Mouse (Mus musculus) lung, embryonic 16.5 days (tissue): Measurements from ENCODE around the gene Nsmce4a. TPM values are rescaled to one million over a fixed set of nuclear protein-coding genes. Genes with fewer than 3 reads are reported as not detected.
A peak's percentile ranks its signal among the peaks of the same experiment; 100 is the strongest.

Experiments
- ATAC-seq: fragments of 200-750 bp; cut with Nextera tagmentation; 2 replicates; pipeline ENCODE4 v1.8.0; 2017; ENCODE audit warnings: low read depth, mild to moderate bottlenecking, moderate library complexity
- H3K27ac ChIP-seq: fragments of 300-500 bp; sonication (generic); 2 replicates; pipeline ENCODE4 v1.5.1; 2014; ENCODE audit warnings: mild to moderate bottlenecking, control low read depth, low read length
- H3K27me3 ChIP-seq: fragments of 300-500 bp; sonication (generic); 2 replicates; pipeline ENCODE4 v1.6.1; 2014; ENCODE audit warnings: low read depth, low read length, mixed read lengths; ENCODE audit not compliant: control insufficient read depth, insufficient read depth
- H3K36me3 ChIP-seq: fragments of 300-500 bp; sonication (generic); 2 replicates; pipeline ENCODE4 v1.6.1; 2014; ENCODE audit warnings: low read length; ENCODE audit not compliant: control insufficient read depth, insufficient read depth
- H3K4me1 ChIP-seq: fragments of 300-500 bp; sonication (generic); replicated peaks from 2 replicates; pipeline ENCODE4 v1.6.1; 2014; ENCODE audit warnings: low read length, mixed read lengths; ENCODE audit not compliant: control insufficient read depth, insufficient read depth
- H3K4me2 ChIP-seq: fragments of 300-500 bp; sonication (generic); 2 replicates; pipeline ENCODE4 v1.6.1; 2014; ENCODE audit warnings: low read depth, low read length, control low read depth
- H3K4me3 ChIP-seq: fragments of 300-500 bp; sonication (generic); 2 replicates; pipeline ENCODE4 v1.5.1; 2014; ENCODE audit warnings: mild to moderate bottlenecking, low read length, control low read depth
- H3K9ac ChIP-seq: fragments of 300-500 bp; sonication (generic); 2 replicates; pipeline ENCODE4 v1.6.1; 2014; ENCODE audit warnings: low read length, control low read depth
- H3K9me3 ChIP-seq: fragments of 300-500 bp; sonication (generic); 2 replicates; pipeline ENCODE4 v1.6.1; 2016; ENCODE audit warnings: low read length; ENCODE audit not compliant: control insufficient read depth
- WGBS: fragments of 180-500 bp; shearing (Covaris S2); extraction: QIAGEN DNeasy Blood & Tissue Kit; methylation state at CpG from one replicate; pipeline ENCODE4 v1.1.7; 2014; 5-methylcytosine and 5-hydroxymethylcytosine counted together
- polyA plus RNA-seq: library from polyadenylated mRNA; unstranded; fragments of >200 nt; fragmentation: Nextera tagmentation; extraction: Ambion mirVana; gene quantifications from 2 replicates; pipeline ENCODE4 v1.2.1, GENCODE M21; 2015

Gene Nsmce4a
- polyA plus RNA-seq, 1 experiment from 2014 or later = 141 TPM

DNA sequence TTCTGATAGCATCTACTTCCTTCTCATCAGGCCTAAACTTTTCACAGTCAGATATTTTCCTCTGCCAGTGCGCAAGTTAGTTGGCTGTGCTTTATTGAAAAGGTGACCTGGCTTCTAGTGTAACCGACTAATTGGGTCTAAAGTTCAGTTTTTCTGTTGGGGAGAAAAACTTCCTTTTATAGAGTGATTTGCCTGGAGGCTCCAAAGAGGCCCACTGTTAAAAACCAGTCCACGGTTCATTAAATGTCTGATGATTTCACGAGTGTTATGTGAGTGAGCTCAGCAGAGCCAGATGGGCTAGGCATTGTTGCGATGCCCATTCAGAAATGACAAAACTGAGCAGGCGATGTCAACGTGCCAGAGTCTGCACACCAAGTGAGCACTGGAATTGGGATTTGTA, 2.4 kb downstream of the Nsmce4a start:
- ATAC-seq = no peak
- no peaks in the 10 kb centered on the region for H3K27me3 ChIP-seq
- no peak overlapping the region for H3K27ac ChIP-seq
- H3K4me1 ChIP-seq = no peaks in the 10 kb centered on the region; the same call in none of the 2 replicates
- no peak overlapping the region for H3K9ac ChIP-seq
- H3K4me3 ChIP-seq = no peak overlapping the region
- H3K4me2 ChIP-seq = no peak overlapping the region
- no peaks in the 10 kb centered on the region for H3K36me3 ChIP-seq
- no peaks in the 10 kb centered on the region for H3K9me3 ChIP-seq
- 77% methylated on average over 7 of the region's 7 CpGs for WGBS

DNA sequence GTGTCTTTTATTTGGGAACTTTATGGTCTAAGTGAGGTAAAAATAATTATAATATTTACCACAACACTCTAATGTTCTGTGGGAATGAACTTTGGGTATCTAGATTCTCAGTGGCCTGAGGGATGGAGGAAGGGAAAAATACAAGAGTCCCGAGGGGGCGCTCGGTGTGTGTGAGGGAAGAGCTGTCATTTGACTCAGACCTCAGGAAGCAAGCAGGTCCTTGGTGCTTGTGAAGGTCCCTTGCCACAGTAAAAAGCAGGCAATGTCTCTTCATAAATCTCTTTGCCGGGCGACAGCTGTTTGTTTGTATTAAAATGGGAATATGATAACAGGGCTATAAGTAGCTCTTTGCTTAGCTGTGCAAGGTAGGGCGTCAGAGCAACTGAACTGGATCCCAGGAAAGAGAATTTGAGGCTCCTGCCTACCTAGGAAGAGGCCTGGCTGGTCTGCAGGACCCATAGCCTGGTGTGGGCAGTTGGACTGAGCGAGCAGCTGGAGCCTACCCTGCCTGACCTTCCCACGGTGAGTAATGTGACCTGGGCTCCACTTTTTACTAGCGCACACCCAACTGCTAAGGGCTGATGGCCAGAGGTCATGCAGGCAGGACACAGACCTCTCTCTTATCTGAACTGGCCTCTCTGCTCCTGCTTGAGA, 4.0 kb downstream of the Nsmce4a start:
- no peak for ATAC-seq
- Histone ChIP-seq H3K4me1 (no peaks in the 10 kb centered on the region; the same call in 1 of the 2 replicates), H3K9ac (no peak overlapping the region), H3K27ac (no peak overlapping the region), H3K4me2 (no peak overlapping the region), H3K36me3 (no peaks in the 10 kb centered on the region), H3K27me3 (no peaks in the 10 kb centered on the region), H3K4me3 (no peak overlapping the region), H3K9me3 (no peaks in the 10 kb centered on the region)
- 24% methylated on average over 9 of the region's 9 CpGs for WGBS

DNA sequence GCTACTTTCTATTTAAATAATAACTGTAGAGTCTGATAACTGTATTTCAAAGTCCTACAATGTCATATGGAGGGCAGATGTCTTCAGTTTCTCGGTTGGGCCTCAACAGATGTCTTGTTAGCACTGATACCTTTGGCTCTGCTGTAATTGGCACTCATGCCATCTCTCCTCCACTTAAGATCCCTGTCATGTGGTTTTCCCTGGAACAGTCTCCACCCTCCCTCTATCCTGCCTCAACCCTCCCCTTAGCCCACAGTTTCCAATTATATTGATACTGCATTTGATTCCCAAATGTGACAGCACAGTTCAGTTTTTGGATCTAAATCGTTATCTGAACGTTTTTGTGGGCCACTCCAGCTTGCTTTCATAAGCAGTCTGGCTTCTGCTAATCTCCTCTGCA, 8.3 kb downstream of the Nsmce4a start:
- Histone ChIP-seq H3K4me3 (no peak overlapping the region), H3K4me1 (no peaks in the 10 kb centered on the region; the same call in 1 of the 2 replicates), H3K9me3 (no peaks in the 10 kb centered on the region), H3K27ac (no peak overlapping the region), H3K4me2 (no peak overlapping the region), H3K27me3 (no peaks in the 10 kb centered on the region), H3K9ac (no peak overlapping the region), H3K36me3 (no peaks in the 10 kb centered on the region)
- WGBS = 63% methylated on average over 3 of the region's 3 CpGs
- no peak for ATAC-seq

DNA sequence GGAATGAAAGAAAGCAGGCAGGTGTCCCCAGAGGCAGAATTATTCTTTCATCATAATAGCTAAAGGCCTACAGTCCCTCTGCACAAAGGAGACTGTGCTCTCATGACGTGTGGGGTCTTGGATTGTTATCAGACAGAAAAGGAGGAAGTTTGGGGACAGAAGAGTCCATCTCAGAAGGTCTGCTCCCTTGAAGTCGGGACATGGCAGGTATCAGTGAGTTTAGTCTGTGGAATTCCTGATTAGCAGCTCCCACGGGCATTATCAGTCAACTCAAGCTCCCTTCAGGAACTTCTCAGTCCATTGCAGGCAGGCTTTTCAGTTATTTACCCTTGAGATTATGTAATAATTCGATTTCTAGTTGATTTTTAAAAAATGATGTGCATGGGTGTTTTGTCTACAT, 9.0 kb downstream of the Nsmce4a start:
- Histone ChIP-seq H3K27me3 (no peaks in the 10 kb centered on the region), H3K27ac (no peak overlapping the region), H3K4me1 (no peaks in the 10 kb centered on the region; the same call in 1 of the 2 replicates), H3K4me3 (no peak overlapping the region), H3K4me2 (no peak overlapping the region), H3K36me3 (no peaks in the 10 kb centered on the region), H3K9me3 (no peaks in the 10 kb centered on the region), H3K9ac (no peak overlapping the region)
- 42% methylated on average over 4 of the region's 4 CpGs for WGBS
- no peak for ATAC-seq

- H3K36me3 ChIP-seq = no peaks in the 10 kb centered on the region
- no peaks in the 10 kb centered on the region for H3K9me3 ChIP-seq
- ATAC-seq = no peak
- no peak overlapping the region for H3K27ac ChIP-seq
- no peaks in the 10 kb centered on the region; the same call in 1 of the 2 replicates for H3K4me1 ChIP-seq
- no peak overlapping the region for H3K4me2 ChIP-seq
- H3K27me3 ChIP-seq = no peaks in the 10 kb centered on the region
- WGBS = 86% methylated on average over 4 of the region's 4 CpGs
- no peak overlapping the region for H3K4me3 ChIP-seq
- H3K9ac ChIP-seq = no peak overlapping the region
Measured at GRCm38 (mm10) chr7:130563276-130563675, 9.6 kb downstream of the Nsmce4a start.

DNA sequence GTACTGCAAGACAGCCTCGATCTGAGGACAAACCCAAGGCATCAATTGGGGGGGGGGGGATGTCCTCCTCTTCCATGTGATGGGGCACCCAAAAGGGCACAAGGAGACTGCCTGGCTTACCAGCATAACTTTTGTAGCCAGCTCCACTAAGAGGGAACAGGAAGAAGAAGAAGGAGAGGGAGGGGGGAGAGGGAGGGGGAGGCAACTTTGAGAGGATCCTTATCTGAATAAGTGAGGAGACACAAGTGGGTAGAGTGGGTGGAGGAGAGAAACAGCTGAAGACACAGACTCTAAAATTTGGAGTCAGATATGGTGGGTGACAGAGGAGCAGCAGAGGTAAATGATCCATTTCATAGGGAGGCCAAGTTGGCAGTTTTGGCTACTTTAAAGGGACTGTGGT, 12.0 kb downstream of the Nsmce4a start:
- H3K4me2 ChIP-seq = no peak overlapping the region
- WGBS = 55% methylated on average over 1 of the region's 1 CpGs

GRCm38 (mm10) chr7:130558592-130558991, 14.3 kb downstream of the Nsmce4a start:
- Histone ChIP-seq H3K9ac (no peak overlapping the region), H3K36me3 (no peaks in the 10 kb centered on the region), H3K27me3 (no peaks in the 10 kb centered on the region), H3K4me2 (no peak overlapping the region), H3K4me3 (no peak overlapping the region), H3K27ac (no peak overlapping the region), H3K4me1 (no peaks in the 10 kb centered on the region; the same call in 1 of the 2 replicates), H3K9me3 (no peaks in the 10 kb centered on the region)
- 59% methylated on average over 4 of the region's 4 CpGs for WGBS
- 0 out of 2 replicates have a peak, but pooled peaks have one; percentile 26 for ATAC-seq

More for the DNA sequence above, 12.0 kb downstream of the Nsmce4a start:
- H3K9ac ChIP-seq = no peak overlapping the region
- no peak for ATAC-seq
- no peaks in the 10 kb centered on the region; the same call in 1 of the 2 replicates for H3K4me1 ChIP-seq
- H3K36me3 ChIP-seq = no peaks in the 10 kb centered on the region
- H3K4me3 ChIP-seq = no peak overlapping the region
- no peaks in the 10 kb centered on the region for H3K9me3 ChIP-seq
- H3K27me3 ChIP-seq = no peaks in the 10 kb centered on the region
- H3K27ac ChIP-seq = no peak overlapping the region

GRCm38 (mm10) chr7:130555597-130555996, 17.3 kb downstream of the Nsmce4a start:
- no peak for ATAC-seq
- 45% methylated on average over 5 of the region's 5 CpGs for WGBS
- H3K4me2 ChIP-seq = no peak overlapping the region
- H3K9me3 ChIP-seq = no peaks in the 10 kb centered on the region
- no peaks in the 10 kb centered on the region for H3K27me3 ChIP-seq
- no peaks in the 10 kb centered on the region; the same call in 1 of the 2 replicates for H3K4me1 ChIP-seq
- H3K36me3 ChIP-seq = no peaks in the 10 kb centered on the region
- H3K27ac ChIP-seq = no peak overlapping the region
- no peak overlapping the region for H3K4me3 ChIP-seq
- H3K9ac ChIP-seq = no peak overlapping the region

GRCm38 (mm10) chr7:130553321-130553720, 19.6 kb downstream of the Nsmce4a start:
- Histone ChIP-seq H3K27ac (no peak overlapping the region), H3K4me1 (no peaks in the 10 kb centered on the region), H3K4me2 (no peak overlapping the region), H3K9me3 (no peaks in the 10 kb centered on the region), H3K36me3 (no peaks in the 10 kb centered on the region), H3K9ac (no peak overlapping the region), H3K27me3 (no peaks in the 10 kb centered on the region), H3K4me3 (no peak overlapping the region)
- ATAC-seq = no peak
- WGBS = 66% methylated on average over 4 of the region's 4 CpGs
